Comparison of ENCODE assay signal across 1 mouse cellular context in genomic region chr11:87722891-87723290, GRCm38 (mm10).
TF ChIP-seq lines count a peak whose summit lies in the region.

No protein-coding gene starts in this region.

TF ChIP-seq in MEL, 35 proteins besides CTCF, POLR2A, EP300 and RAD21:
- TF ChIP-seq ZC3H11A (IDR thresholded peaks at IDR 0.05; ENCODE audit: low read depth, low read length) (peak; percentile 38; the same call in 1 of the 2 replicates), USF2 (IDR thresholded peaks at IDR 0.05; ENCODE audit: borderline replicate concordance in 1 of 2, insufficient read depth in 1 of 2, low read depth in 1 of 2, low read length in 2 of 2) (no peak), SMC3 (IDR thresholded peaks at IDR 0.05; ENCODE audit: low read depth, low read length) (peak; percentile 63), MAX (IDR thresholded peaks at IDR 0.05; ENCODE audit: low read length) (0 out of 2 replicates have a peak, but pooled peaks have one; percentile 12)
